Mouse (Mus musculus): ENCODE data around the gene Arhgap23. TPM values are rescaled to one million over a fixed set of nuclear protein-coding genes. Genes with fewer than 3 reads are reported as not detected.

Arhgap23 gene
- polyA plus RNA-seq, 1 experiment from 2014 or later: 5.4 TPM

GRCm38 (mm10) chr11:97402746-97403145, 12.6 kb upstream of the Arhgap23 start:
- H3K27ac ChIP-seq (ENCODE audit: low read depth, low read length): no peak overlapping the region
- no peaks in the 10 kb centered on the region; the same call in 1 of the 2 replicates for H3K27me3 ChIP-seq (replicated peaks; ENCODE audit: control insufficient read depth, insufficient read depth, low read length)
- no peak for DNase-seq (ENCODE audit: low spot score)
- H3K9ac ChIP-seq (ENCODE audit: low read length): no peak overlapping the region
- no peaks in the 10 kb centered on the region for H3K36me3 ChIP-seq (ENCODE audit: control insufficient read depth, insufficient read depth, low read length)
- H3K9me3 ChIP-seq (replicated peaks; ENCODE audit: control insufficient read depth, low read length): no peaks in the 10 kb centered on the region
- H3K4me1 ChIP-seq (ENCODE audit: control insufficient read depth, insufficient read depth, low read length): peaks cover 20% of the 10 kb centered on the region
- no peak for ATAC-seq
- no peak overlapping the region for H3K4me3 ChIP-seq (ENCODE audit: low read depth, low read length)
- 12% methylated on average over 2 of the region's 2 CpGs for WGBS
- no peak overlapping the region for H3K4me2 ChIP-seq (ENCODE audit: low read length)

- peak overlapping the region; percentile 72; the same call in 1 of the 2 replicates for H3K9ac ChIP-seq (ENCODE audit: low read length)
Observed at GRCm38 (mm10) chr11:97403614-97404183, 11.6 kb upstream of the Arhgap23 start.

GRCm38 (mm10) chr11:97404184-97404760, 11.1 kb upstream of the Arhgap23 start:
- H3K4me3 ChIP-seq (ENCODE audit: low read depth, low read length): peak overlapping the region; percentile 61
- DNase-seq (ENCODE audit: low spot score) (peak; percentile 76), ATAC-seq (peak; percentile 54)
- H3K9ac ChIP-seq (ENCODE audit: low read length): peak overlapping the region; percentile 72
- H3K4me1 ChIP-seq (ENCODE audit: control insufficient read depth, insufficient read depth, low read length): peaks cover 20% of the 10 kb centered on the region
- 0% methylated on average over 36 of the region's 61 CpGs for WGBS
- no peaks in the 10 kb centered on the region for H3K36me3 ChIP-seq (ENCODE audit: control insufficient read depth, insufficient read depth, low read length)
- H3K9me3 ChIP-seq (replicated peaks; ENCODE audit: control insufficient read depth, low read length): no peaks in the 10 kb centered on the region
- no peaks in the 10 kb centered on the region; the same call in 1 of the 2 replicates for H3K27me3 ChIP-seq (replicated peaks; ENCODE audit: control insufficient read depth, insufficient read depth, low read length)
- H3K4me2 ChIP-seq (ENCODE audit: low read length): peak overlapping the region; percentile 96
- H3K27ac ChIP-seq (ENCODE audit: low read depth, low read length): peak overlapping the region; percentile 21; the same call in 1 of the 2 replicates

More at GRCm38 (mm10) chr11:97403614-97404183, 11.6 kb upstream of the Arhgap23 start:
- DNase-seq (ENCODE audit: low spot score) (no peak), ATAC-seq (no peak)
- 43% methylated on average over 8 of the region's 8 CpGs for WGBS
- Histone ChIP-seq H3K4me2 (ENCODE audit: low read length) (peak overlapping the region; percentile 96), H3K36me3 (ENCODE audit: control insufficient read depth, insufficient read depth, low read length) (no peaks in the 10 kb centered on the region), H3K27ac (ENCODE audit: low read depth, low read length) (peak overlapping the region; percentile 21; the same call in 1 of the 2 replicates), H3K27me3 (replicated peaks; ENCODE audit: control insufficient read depth, insufficient read depth, low read length) (no peaks in the 10 kb centered on the region; the same call in 1 of the 2 replicates), H3K4me3 (ENCODE audit: low read depth, low read length) (peak overlapping the region; percentile 61), H3K4me1 (ENCODE audit: control insufficient read depth, insufficient read depth, low read length) (peaks cover 20% of the 10 kb centered on the region), H3K9me3 (replicated peaks; ENCODE audit: control insufficient read depth, low read length) (no peaks in the 10 kb centered on the region)

- Histone ChIP-seq H3K4me3 (ENCODE audit: low read depth, low read length) (peak overlapping the region; percentile 61), H3K27me3 (replicated peaks; ENCODE audit: control insufficient read depth, insufficient read depth, low read length) (no peaks in the 10 kb centered on the region; the same call in 1 of the 2 replicates), H3K9ac (ENCODE audit: low read length) (peak overlapping the region; percentile 72), H3K4me2 (ENCODE audit: low read length) (peak overlapping the region; percentile 96), H3K4me1 (ENCODE audit: control insufficient read depth, insufficient read depth, low read length) (peaks cover 20% of the 10 kb centered on the region), H3K9me3 (replicated peaks; ENCODE audit: control insufficient read depth, low read length) (no peaks in the 10 kb centered on the region), H3K36me3 (ENCODE audit: control insufficient read depth, insufficient read depth, low read length) (no peaks in the 10 kb centered on the region), H3K27ac (ENCODE audit: low read depth, low read length) (peak overlapping the region; percentile 11; the same call in 1 of the 2 replicates)
- ATAC-seq (no peak), DNase-seq (ENCODE audit: low spot score) (peak; percentile 56)
- WGBS: 3% methylated on average over 11 of the region's 11 CpGs
Observed at GRCm38 (mm10) chr11:97404761-97405190, 10.6 kb upstream of the Arhgap23 start.

- no peaks in the 10 kb centered on the region for H3K9me3 ChIP-seq (replicated peaks; ENCODE audit: control insufficient read depth, low read length)
- no peak for ATAC-seq
Observed at GRCm38 (mm10) chr11:97406094-97406951, 9.0 kb upstream of the Arhgap23 start.

GRCm38 (mm10) chr11:97407456-97407855, 7.9 kb upstream of the Arhgap23 start:
- H3K9me3 ChIP-seq (replicated peaks; ENCODE audit: control insufficient read depth, low read length): no peaks in the 10 kb centered on the region
- no peak overlapping the region for H3K27ac ChIP-seq (ENCODE audit: low read depth, low read length)
- DNase-seq (ENCODE audit: low spot score) (no peak), ATAC-seq (no peak)
- H3K9ac ChIP-seq (ENCODE audit: low read length): no peak overlapping the region
- 81% methylated on average over 3 of the region's 3 CpGs for WGBS
- H3K4me1 ChIP-seq (ENCODE audit: control insufficient read depth, insufficient read depth, low read length): peaks cover 9% of the 10 kb centered on the region
- H3K36me3 ChIP-seq (ENCODE audit: control insufficient read depth, insufficient read depth, low read length): no peaks in the 10 kb centered on the region
- no peak overlapping the region for H3K4me2 ChIP-seq (ENCODE audit: low read length)
- H3K27me3 ChIP-seq (replicated peaks; ENCODE audit: control insufficient read depth, insufficient read depth, low read length): no peaks in the 10 kb centered on the region; the same call in 1 of the 2 replicates
- no peak overlapping the region for H3K4me3 ChIP-seq (ENCODE audit: low read depth, low read length)

More at GRCm38 (mm10) chr11:97406094-97406951, 9.0 kb upstream of the Arhgap23 start:
- Histone ChIP-seq H3K9ac (ENCODE audit: low read length) (peak overlapping the region; percentile 17; the same call in 1 of the 2 replicates), H3K4me1 (ENCODE audit: control insufficient read depth, insufficient read depth, low read length) (peaks cover 10% of the 10 kb centered on the region), H3K27me3 (replicated peaks; ENCODE audit: control insufficient read depth, insufficient read depth, low read length) (no peaks in the 10 kb centered on the region; the same call in 1 of the 2 replicates), H3K4me2 (ENCODE audit: low read length) (peak overlapping the region; percentile 96), H3K36me3 (ENCODE audit: control insufficient read depth, insufficient read depth, low read length) (no peaks in the 10 kb centered on the region), H3K4me3 (ENCODE audit: low read depth, low read length) (no peak overlapping the region), H3K27ac (ENCODE audit: low read depth, low read length) (no peak overlapping the region)
- DNase-seq (ENCODE audit: low spot score): no peak
- WGBS: 61% methylated on average over 10 of the region's 10 CpGs

- H3K36me3 ChIP-seq (ENCODE audit: control insufficient read depth, insufficient read depth, low read length): no peaks in the 10 kb centered on the region
- no peaks in the 10 kb centered on the region; the same call in 1 of the 2 replicates for H3K27me3 ChIP-seq (replicated peaks; ENCODE audit: control insufficient read depth, insufficient read depth, low read length)
- WGBS: 2% methylated on average over 6 of the region's 6 CpGs
- H3K9me3 ChIP-seq (replicated peaks; ENCODE audit: control insufficient read depth, low read length): no peaks in the 10 kb centered on the region
- no peak overlapping the region for H3K9ac ChIP-seq (ENCODE audit: low read length)
- H3K27ac ChIP-seq (ENCODE audit: low read depth, low read length): no peak overlapping the region
- H3K4me1 ChIP-seq (ENCODE audit: control insufficient read depth, insufficient read depth, low read length): peaks cover 9% of the 10 kb centered on the region
- DNase-seq (ENCODE audit: low spot score): peak; percentile 79
- no peak for ATAC-seq
- no peak overlapping the region for H3K4me3 ChIP-seq (ENCODE audit: low read depth, low read length)
- no peak overlapping the region for H3K4me2 ChIP-seq (ENCODE audit: low read length)
Observed at GRCm38 (mm10) chr11:97408171-97408570, 7.2 kb upstream of the Arhgap23 start.

GRCm38 (mm10) chr11:97410958-97411357, 4.4 kb upstream of the Arhgap23 start:
- H3K9me3 ChIP-seq (replicated peaks; ENCODE audit: control insufficient read depth, low read length): no peaks in the 10 kb centered on the region
- DNase-seq (ENCODE audit: low spot score): no peak
- no peak overlapping the region for H3K4me3 ChIP-seq (ENCODE audit: low read depth, low read length)
- no peaks in the 10 kb centered on the region; the same call in none of the 2 replicates for H3K27me3 ChIP-seq (replicated peaks; ENCODE audit: control insufficient read depth, insufficient read depth, low read length)
- H3K4me2 ChIP-seq (ENCODE audit: low read length): no peak overlapping the region
- H3K27ac ChIP-seq (ENCODE audit: low read depth, low read length): no peak overlapping the region
- H3K36me3 ChIP-seq (ENCODE audit: control insufficient read depth, insufficient read depth, low read length): no peaks in the 10 kb centered on the region
- peaks cover 6% of the 10 kb centered on the region for H3K4me1 ChIP-seq (ENCODE audit: control insufficient read depth, insufficient read depth, low read length)
- no peak overlapping the region for H3K9ac ChIP-seq (ENCODE audit: low read length)
- no peak for ATAC-seq
- WGBS: 87% methylated on average over 4 of the region's 4 CpGs
